ENCODE assay signal across 27 mouse cellular contexts in the genomic region with DNA sequence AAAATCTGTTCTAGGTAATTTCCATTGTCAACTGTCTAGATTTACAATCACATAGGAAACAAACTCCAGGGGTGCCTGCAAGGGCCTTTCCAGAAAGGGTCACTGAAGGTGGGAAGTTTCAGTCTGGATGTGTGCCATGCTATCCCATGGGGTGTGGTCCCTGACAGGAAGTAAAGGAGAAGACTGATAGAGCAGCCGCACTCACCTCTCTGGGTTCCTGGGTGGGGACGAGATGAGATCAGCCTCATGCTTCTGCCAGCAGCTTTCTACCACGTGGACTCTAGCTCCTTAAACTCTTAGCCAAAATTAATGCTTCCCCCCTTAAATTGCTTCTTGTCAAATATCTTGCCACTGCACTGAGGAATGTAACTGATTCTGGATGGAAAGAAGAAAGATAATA.
"Had no signal": no experiment of that assay in that cellular context is flagged by ENCODE, and none has a peak within 500 bp of the region (broad histone marks: within the 10 kb centered on the region; RNA-seq: fewer than 3 reads in every experiment).

No protein-coding gene starts in this region.

- H3K4me3 ChIP-seq: limb, embryonic 10.5 days; limb, embryonic 12.5 days; limb, embryonic 13.5 days; limb, embryonic 15.5 days; liver, embryonic 12.5 days; liver, embryonic 13.5 days; liver, embryonic 15.5 days; lung, embryonic 15.5 days; megakaryocyte, embryonic 14.5 days; midbrain, embryonic 10.5 days; midbrain, embryonic 12.5 days; midbrain, embryonic 13.5 days; midbrain, embryonic 15.5 days; myocyte had no signal

- H3K27me3 ChIP-seq: limb, embryonic 12.5 days; limb, embryonic 13.5 days; limb, embryonic 15.5 days; liver, embryonic 12.5 days; liver, embryonic 13.5 days; liver, embryonic 15.5 days; lung, embryonic 15.5 days; midbrain, embryonic 12.5 days; midbrain, embryonic 13.5 days; midbrain, embryonic 15.5 days had no signal

- H3K4me1 ChIP-seq: limb, embryonic 10.5 days; limb, embryonic 12.5 days; limb, embryonic 13.5 days; limb, embryonic 15.5 days; liver, embryonic 12.5 days; liver, embryonic 13.5 days; liver, embryonic 15.5 days; lung, embryonic 15.5 days; megakaryocyte, embryonic 14.5 days; midbrain, embryonic 12.5 days had no signal

- H3K27ac ChIP-seq: limb, embryonic 10.5 days; limb, embryonic 12.5 days; limb, embryonic 13.5 days; limb, embryonic 15.5 days; liver, embryonic 12.5 days; liver, embryonic 13.5 days; liver, embryonic 14.5 days; liver, embryonic 15.5 days; lung, embryonic 15.5 days; macrophage; midbrain, embryonic 10.5 days; midbrain, embryonic 12.5 days; midbrain, embryonic 13.5 days; midbrain, embryonic 15.5 days had no signal

- H3K9ac ChIP-seq: limb, embryonic 12.5 days; limb, embryonic 13.5 days; limb, embryonic 15.5 days; liver, embryonic 12.5 days; liver, embryonic 13.5 days; liver, embryonic 14.5 days; liver, embryonic 15.5 days; liver, postnatal 0 days; lung, embryonic 14.5 days; lung, embryonic 15.5 days; midbrain, embryonic 12.5 days; midbrain, embryonic 13.5 days; midbrain, embryonic 15.5 days had no signal

- H3K9me3 ChIP-seq: limb, embryonic 10.5 days; limb, embryonic 12.5 days; limb, embryonic 13.5 days; limb, embryonic 15.5 days; liver, embryonic 12.5 days; liver, embryonic 13.5 days; liver, embryonic 15.5 days; lung, embryonic 15.5 days; megakaryocyte, embryonic 14.5 days; midbrain, embryonic 10.5 days; midbrain, embryonic 12.5 days; midbrain, embryonic 13.5 days; midbrain, embryonic 15.5 days had no signal

- DNase-seq: left cerebral cortex, postnatal 4 days; liver; liver, embryonic 13.5 days; liver, postnatal 0 days; lung, adult 18-20 months; lung, adult 2 months; lung, embryonic 14.5 days; lung, postnatal 10 days; lung, postnatal 14 days; lung, postnatal 36 days; lung, postnatal 4 days; midbrain, embryonic 14.5 days had no signal

- H3K36me3 ChIP-seq: limb, embryonic 10.5 days; limb, embryonic 12.5 days; limb, embryonic 13.5 days; limb, embryonic 15.5 days; liver, embryonic 12.5 days; liver, embryonic 13.5 days; liver, embryonic 15.5 days; lung, embryonic 15.5 days; midbrain, embryonic 10.5 days; midbrain, embryonic 12.5 days; midbrain, embryonic 13.5 days; midbrain, embryonic 15.5 days had no signal
